Mouse (Mus musculus) retina, adult 2 months (tissue): ENCODE results near the gene Abi3bp.

Source experiments
- DNase-seq: peaks from one replicate; pipeline ENCODE4 v3.0.0-alpha.2; 2012; ENCODE audit warnings: low read depth, low spot score

Abi3bp gene

DNA sequence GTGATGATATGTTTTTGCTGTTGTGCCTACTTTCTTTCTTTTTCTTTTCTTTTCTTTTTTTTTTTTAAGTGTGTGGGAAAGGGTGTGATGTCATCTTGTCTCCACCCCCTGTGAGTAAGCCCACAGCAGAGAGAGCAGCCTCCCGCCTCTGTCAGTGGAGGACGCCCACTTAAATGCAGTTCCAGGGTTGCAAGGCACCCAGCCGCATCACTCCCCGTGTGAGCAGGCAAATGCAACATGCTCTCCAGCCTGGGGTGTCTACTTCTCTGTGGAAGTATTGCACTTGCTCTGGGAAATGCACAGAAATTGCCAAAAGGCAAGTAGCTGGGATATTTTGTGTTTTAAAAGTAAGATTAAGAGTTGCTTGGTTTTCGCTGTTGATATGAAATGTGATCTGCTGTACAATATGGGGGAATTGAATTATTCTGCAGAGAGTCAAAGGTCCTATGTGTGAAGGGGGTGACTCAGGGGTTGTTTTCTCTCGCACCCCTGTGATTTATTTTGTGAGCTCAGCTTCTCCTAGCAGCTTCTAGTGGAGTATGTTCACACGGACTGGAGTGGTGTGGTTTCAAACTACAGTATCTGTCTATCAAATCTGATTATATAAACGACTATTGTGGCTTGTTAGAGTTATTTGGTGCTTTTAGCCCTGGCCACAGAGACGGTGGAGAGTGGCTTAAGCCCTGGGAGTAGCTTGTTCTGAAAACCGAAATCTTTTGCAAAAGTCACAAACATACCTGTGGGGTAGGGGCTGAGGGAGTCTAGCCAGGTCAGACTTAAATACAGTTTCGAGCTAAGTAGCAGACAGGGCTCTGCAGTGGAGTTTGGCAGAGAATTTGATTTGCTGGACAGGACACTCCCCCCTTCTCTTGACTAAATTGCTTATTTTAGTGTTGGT is at the start of gene Abi3bp:
Gene Abi3bp (plus strand): TSS at position 202 of the 898 bp plus-strand sequence.
- no peak for DNase-seq

DNA sequence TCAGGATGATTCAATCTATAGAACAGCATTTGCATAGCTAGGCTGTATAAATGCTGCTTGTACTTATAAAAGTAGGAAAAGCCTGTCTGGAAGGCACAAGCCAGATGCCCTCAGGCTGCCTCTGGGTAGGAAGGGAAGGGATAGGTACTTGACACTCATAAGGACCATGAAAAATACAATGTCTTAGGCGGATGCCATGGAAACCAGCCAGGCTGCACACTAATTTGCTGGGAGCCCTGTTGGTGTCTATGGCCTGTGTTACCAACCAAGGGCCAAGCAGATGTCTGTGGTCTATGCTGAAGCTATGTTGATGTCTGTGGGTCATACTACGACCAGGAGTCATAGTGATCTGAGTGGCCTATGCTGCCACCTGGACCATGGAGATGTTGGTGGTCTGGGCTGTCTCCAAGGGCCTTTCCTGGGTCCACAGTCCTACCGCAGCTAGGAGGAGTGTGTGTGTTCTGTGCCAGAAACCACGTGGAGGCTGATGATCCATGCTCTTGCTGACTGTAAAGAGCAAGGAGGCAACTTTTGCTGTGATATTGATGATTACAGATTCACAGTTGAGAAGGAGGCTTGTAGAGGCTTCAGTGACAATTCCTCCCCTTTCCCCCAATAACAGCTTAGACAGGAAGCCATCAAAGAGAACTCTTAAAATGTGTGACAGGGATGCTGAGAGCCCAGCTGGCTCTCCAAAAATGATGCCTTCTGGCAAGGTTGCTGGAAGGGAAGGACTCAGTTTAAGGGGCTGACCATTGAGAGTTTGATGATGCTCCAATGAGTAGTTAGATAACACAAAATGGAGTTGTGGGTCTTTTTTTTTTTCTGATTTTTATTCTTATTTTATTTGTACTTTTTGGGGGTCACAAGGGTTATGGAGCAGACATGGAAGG is 42.1 kb upstream of the Abi3bp start:
- no peak for DNase-seq

DNA sequence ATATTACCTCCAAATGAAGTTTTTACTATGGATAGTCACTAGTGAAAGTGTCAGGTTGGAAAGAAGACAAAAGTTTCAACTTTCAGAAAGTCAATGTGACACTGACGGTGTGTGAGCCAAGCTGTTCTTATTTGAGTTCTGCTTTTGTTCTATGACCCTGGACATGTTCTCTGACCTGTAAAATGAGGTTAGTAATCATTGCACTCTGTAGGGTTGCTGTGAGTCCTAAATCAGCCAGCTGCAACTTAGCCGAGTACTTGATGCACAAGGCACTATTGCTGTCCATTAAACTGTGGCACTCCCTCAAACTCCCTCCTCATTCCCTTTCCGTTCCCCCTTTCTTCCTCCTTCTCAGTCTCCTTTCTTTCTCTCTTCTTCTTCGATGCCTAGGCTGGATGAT is 37.4 kb upstream of the Abi3bp start:
- DNase-seq: no peak

DNA sequence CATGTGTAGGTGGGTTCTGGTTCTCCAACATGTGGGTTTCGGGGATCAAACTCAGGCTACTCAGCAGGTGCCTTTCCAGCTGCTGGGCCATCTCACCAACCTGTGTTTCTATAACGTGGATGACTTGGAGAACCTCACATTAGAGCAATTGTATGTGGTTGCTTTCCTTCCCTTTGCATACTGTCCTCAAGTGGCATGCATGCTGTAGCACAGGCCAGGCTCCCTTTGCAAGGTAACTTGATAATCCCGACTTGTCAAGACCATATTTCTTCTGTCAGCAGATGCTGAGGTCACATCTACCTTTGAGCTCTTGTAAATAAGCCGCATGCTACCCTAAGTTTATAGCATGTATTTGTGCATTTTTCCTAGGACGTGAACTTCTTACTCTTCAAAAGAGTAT is 36.6 kb upstream of the Abi3bp start:
- DNase-seq: no peak

DNA sequence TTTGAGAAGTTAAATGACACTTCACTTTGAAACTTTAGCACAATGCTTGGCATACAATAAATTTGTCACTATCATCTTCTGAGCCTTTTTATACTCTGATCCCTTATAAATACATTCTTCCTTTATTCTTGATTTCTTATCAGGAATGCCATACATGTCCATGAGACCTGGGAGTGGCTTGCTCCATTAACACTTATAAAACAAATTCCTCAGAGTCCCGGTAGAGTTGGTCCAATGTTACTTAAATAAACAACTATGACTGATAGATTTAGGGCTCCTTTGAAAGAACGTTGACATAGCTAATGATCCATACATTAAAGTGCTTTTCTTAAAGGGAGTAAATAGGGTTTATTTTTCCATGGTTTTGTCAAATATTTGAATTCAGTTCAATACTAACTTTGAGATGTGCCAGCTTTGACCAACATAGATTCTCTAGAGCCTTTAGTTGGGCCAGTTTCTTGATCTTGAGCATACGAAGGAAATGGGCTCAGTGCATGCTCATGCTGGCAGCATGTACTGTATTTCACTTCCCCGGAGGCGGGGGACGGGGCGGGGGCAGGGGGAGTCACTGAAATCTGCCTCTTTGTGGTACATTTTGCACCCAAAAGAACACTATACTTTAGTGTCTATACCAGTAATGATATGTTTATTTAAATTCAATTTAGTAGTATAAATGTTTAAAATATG is 35.9 kb upstream of the Abi3bp start:
- no peak for DNase-seq

DNA sequence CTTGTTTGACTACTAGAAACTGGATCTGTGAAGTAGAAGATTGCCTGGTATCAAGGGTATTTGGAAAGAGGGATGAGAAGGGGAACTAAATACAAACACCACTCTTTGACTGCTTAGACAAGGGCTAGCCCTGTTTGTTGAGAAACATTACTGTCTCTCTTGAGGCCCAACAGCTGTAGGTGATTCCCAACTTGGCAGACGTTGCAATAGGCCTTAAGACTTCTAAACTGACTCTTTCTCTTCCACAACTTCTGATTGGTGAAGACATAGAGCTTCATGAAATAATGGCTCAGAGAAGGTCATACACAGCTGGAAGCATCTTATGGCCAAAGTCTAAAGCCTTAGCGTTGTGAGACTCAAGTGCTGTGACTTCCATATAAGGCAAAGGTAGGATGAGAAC is 26.2 kb upstream of the Abi3bp start:
- DNase-seq: no peak

DNA sequence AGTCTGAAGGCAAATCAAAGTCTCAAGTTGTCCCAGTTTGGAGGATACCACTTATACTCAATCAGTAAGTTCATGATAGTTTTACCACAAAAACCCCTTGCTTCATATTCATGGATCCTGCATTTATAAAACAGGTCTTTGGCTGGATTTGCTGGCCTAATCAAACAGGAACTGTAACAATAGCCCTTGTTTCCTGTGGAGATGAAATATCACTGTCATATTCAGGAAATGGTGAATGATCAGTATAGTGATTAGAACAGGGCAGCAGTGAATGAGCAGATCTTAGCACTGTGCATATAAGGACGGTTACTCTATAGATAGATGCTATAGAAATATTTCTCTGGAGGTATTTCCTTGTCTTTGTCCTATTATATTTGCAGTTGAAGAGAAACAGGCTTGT is 25.8 kb upstream of the Abi3bp start:
- DNase-seq: no peak

DNA sequence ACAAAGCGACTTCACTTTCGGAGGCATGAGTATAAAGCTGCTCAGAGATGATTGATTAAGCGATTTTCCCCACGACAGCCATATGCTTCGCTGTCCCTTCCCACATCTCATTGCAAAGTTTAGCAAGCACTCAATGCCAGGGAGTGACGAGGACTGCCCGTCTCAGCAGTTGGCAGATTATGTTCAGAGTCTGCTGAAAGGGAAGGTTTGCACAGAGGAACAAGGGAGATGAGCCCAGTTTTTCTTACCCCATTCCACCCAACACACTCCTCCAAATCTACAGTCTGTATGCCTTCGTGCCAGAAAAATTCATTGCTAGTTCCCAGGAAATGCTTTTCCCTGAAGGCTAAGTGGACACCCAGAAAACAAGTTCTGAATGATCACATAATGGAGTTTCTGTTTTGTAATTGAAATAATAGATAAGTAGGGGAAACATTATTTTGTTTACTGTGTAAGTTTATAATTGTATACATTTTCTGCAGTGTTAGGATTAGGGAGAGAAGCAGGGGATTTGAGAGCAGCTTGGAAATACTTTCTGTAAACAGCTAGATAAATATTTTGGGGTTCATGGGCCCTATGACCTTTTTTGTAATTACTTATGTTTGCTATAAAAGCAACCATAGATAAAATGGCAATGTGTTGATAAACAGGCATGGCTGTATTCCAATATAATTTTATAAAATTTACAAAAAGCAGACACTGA is 19.5 kb upstream of the Abi3bp start:
- no peak for DNase-seq

DNA sequence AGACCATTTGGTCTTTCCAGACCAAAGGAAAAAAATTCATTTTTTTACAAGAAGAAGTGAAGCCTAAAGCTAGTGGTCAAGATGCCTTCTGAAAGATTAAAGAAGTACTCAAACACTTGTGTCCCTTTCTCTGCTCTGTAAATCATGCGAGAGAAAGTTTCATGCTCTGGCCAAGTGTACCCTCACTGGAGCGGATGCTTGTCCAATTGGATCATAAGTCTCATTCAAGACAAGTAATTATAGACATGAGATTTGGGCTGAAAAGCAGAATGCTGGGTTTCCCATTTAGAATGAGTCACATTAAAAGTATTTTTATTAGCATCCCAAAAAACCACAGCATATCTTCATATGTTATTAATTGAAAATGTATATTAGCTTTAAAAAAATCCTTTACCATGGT is 4.5 kb upstream of the Abi3bp start:
- DNase-seq: no peak

DNA sequence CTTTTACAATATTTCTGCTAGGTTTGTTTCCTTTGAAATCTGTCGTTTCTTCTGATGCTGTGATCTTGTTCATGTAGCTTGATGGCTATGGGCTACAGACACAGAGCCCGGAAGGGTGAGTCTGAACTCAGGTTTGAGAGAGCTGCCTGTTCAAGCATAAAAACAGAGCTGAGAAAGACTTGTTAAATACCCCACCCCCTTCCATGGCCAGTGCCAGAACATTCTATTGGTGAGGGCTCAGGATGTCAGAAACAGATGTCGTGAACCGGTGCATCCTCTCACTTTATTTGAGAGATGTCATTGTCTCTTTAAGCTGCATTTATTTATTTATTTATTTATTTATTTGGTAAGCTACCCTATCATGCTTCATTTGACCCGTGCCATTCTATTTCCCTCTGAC is 2.0 kb upstream of the Abi3bp start:
- no peak for DNase-seq

DNA sequence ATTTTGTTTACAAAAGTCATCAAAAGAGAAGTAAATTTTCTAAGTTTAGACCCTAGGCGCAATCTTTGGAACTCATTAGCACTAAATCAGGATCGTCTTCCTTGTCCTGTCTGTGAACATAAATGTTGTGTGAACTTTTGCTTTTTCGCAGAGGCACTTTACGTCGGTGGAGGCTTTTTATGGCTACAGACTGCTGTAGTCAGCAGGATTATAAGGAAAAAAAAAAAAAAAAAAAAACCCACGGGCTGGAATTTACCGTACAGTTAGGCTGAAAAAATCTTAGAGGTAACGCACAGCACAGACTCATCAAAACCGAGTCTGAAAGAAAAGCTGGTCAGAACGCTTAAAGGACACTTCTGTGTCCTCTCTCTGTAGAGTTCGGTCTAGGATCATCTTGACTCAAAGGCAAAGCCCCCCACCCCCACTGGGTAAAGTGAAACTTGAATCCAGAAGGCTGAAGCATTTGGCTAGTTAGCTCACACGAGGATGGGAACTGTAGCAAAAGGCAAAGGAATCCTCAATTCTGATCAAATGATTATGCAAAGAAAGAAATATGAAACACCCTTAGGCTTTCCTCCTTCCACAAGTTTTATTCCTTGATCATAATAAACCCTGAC is 1.0 kb downstream of the Abi3bp start:
- no peak for DNase-seq

DNA sequence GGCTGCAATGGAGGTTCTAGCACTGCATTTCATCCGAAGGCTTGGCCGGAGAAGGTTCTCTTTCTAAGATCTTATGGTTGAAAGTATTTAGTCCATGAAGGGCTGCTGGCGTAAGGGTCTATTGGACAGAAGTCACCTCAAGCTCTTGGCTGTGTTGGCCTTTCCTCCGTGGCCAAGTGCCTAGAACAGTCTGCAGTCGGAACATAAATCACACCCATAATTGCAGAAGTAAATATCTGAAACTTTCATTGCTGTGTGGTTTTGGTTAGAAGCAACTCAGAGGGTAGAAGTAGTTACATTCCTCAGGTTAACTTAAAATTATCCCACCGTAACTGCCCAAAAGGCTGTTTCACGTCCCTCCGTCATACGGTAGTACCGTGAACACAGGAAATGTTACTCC is 5.8 kb downstream of the Abi3bp start:
- DNase-seq: no peak

DNA sequence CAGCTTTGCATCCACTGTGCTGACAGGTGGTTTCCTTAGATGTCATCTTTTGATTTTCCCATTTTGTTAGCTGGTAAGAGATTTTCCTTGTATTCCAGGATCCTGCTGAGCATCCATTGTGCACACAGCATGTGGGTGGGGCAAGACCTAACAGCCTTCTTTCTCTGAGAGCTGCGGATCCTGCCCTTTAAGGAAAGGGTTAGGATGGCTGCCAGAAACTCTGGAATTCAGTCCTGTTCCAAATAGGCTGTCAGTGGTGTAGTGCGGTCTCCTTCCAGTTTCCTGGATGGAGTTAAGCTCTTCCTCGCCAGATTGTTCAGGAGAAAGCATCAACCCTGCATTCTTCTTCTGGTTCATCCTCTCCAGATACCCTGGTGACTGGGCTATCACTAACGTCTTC is 8.8 kb downstream of the Abi3bp start:
- no peak for DNase-seq

DNA sequence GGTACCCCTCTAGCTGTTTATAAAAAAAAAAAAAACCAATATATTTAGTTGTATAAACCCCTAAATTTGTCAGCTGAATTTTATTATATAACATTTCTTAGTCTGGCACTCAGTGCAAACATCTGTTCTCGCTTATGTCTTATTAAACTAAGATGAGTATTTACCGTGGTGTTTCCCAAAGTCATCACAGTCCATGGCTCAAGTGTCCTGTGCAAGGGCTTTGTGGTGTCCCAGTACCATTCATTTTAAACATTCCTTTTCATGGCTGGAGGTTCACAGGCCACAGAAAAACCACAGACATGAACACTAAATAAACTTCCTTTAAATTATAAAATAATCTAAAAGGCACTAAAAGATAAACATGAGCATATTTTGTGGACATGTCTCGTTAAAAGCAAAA is 13.2 kb downstream of the Abi3bp start:
- no peak for DNase-seq

DNA sequence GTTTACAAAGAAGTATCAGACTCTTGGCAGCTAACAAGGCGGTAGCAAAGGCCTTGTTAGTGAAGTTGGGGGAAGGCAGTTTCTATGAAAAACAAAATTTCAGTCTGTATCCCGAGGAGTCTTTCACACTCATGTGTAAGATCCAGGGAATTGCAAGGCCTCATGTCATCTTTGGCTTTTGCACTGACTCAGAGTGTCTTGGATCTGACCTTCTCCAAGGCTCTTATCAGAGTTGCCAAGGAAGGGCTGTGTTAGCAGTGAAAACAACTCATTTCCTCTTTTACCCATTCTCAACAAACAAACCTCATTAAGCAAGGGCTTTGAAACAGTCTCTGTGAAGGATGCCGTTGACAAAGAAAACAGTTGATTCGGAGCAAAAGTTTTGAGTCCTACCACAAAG is 17.6 kb downstream of the Abi3bp start:
- DNase-seq: no peak

DNA sequence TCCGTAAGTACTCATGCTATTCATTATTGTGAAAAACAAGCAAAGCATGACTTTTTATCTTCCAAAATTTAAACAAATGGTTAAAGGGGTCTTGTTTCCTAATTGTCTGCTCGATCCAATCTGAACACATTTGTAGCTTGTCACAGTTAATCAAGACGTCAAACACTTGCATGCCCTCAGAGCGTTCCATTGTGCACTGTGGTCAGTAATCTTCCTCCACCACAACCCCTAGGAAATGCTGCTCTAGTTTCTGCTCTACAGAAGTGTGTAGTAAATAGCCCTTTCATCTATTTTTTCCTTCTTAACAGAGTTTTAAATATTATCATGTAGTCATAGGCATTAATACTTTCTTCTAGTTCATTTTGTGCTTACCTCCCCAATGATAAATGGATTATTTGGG is 19.1 kb downstream of the Abi3bp start:
- no peak for DNase-seq

DNA sequence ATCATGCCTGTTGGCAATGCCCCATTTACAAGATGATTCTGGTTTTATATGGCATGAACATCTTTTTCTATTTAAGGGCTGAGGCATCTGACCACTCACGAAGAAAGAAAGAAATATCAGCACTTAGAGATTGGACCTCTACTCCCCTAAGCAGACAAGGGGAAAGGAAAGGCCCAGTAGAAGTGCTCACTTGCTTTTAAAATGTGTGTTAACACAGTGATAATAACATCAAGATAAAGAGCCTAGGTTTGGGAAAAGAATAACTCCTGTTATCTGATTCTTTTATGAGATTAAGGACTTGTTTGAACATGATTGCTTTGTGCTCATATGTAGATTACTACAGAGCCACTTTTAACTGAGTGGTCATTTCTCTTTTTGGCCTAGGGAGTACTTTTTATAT is 21.0 kb downstream of the Abi3bp start:
- no peak for DNase-seq

DNA sequence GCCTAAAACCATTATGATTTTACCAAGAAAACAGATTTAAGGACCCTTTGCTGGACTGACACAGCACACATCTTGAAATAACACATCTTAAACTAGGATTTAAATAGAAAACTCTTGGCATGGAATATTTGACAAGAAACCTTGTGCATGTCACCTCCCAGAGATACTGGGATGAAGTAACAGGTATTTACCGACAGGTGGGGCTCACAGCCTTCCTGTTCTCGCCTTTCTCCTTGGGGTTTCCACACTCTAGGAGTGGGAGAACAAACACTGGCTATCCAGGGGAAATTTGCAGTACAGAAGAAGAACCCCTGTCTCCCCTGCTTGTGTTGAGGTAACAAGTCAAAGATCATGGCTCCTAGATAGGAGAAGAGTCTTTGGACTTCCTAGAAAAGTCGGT is 22.8 kb downstream of the Abi3bp start:
- DNase-seq: no peak

DNA sequence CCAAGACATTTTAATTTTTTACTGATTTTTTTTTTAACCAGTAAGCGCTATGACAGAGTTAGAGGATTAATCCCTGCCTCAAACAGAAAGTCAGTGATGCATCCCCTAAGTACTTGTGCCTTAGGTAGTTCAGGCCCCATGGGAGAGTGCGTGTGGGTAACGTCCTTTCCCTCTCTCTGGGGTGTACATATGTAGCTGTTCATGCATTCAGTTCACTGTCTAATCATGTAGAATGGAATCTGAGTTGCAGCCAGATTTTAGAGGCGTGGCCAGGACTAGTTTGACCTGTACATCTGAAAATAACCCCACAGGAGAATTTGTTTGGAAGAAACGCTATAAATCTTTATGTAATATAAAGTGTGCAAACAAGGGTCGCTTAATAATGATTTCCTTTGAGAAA is 23.4 kb downstream of the Abi3bp start:
- no peak for DNase-seq

DNA sequence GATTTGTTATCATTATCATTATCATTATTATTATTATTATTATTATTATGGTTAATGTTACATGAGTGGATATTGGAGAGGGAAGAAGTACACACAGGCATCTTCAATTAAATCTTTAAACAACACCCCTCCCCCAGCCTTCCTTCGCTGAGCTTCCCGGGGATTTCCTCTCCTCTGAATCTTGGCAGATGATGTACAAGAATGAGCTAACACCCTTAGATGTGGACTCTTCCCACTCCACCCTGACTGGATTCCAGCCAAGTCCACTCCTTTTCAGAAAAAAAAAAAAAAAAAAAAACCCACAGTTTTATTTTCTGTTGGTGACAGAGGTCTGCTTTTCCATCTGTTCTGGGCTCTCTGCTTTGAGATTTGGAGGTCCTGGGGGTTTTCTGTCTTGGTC is 23.8 kb downstream of the Abi3bp start:
- DNase-seq: no peak

DNA sequence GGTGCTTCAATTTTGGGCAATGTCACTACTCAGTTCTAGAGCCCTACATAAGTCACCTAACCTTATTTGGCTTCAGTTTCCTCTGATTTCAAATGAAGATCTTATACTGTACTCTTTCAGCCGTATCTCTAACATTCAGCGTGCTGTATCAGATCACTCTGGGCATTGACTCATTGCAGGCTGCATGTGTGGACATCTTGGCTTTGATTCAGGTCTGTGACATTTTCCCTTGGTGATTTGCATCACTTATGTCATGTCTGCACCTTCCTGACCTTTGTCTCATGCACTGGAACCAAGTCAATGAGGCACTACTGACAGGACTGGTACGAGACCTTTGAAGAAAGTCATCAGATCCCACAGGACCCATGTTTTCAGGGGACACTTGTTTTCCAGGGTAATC is 24.5 kb downstream of the Abi3bp start:
- DNase-seq: no peak
